Mouse (Mus musculus) neural tube, embryonic 14.5 days (tissue): ENCODE measurements at regions not wholly inside any gene's neighbourhood (a gene's known extent, or its start where the extent isn't known, plus 50 kb on each side); places are given as distances from the start of the nearest gene placed in this dataset.
A peak's percentile ranks its signal among the peaks of the same experiment; 100 is the strongest.

Experiments
- ATAC-seq: fragments of 200-750 bp; cut with Nextera tagmentation; 2 replicates; pipeline ENCODE4 v1.8.0; 2017; ENCODE audit warnings: low read depth, mild to moderate bottlenecking, moderate TSS enrichment, moderate library complexity
- H3K27ac ChIP-seq: fragments of 300-500 bp; sonication (generic); 2 replicates; pipeline ENCODE4 v1.5.1; 2014; ENCODE audit warnings: low read depth, mild to moderate bottlenecking, control low read depth, low read length, moderate library complexity, mixed read lengths
- H3K27me3 ChIP-seq: fragments of 300-500 bp; sonication (generic); 2 replicates; pipeline ENCODE4 v1.6.1; 2014; ENCODE audit warnings: low read length; ENCODE audit not compliant: control insufficient read depth, insufficient read depth
- H3K36me3 ChIP-seq: fragments of 300-500 bp; sonication (generic); 2 replicates; pipeline ENCODE4 v1.6.1; 2014; ENCODE audit warnings: low read length, mixed read lengths; ENCODE audit not compliant: control insufficient read depth, insufficient read depth
- H3K4me1 ChIP-seq: fragments of 300-500 bp; sonication (generic); 2 replicates; pipeline ENCODE4 v1.6.1; 2014; ENCODE audit warnings: low read length; ENCODE audit not compliant: control insufficient read depth, insufficient read depth
- H3K4me2 ChIP-seq: fragments of 300-500 bp; sonication (generic); 2 replicates; pipeline ENCODE4 v1.6.1; 2014; ENCODE audit warnings: mild to moderate bottlenecking, low read depth, low read length, control low read depth
- H3K4me3 ChIP-seq: fragments of 300-500 bp; sonication (generic); 2 replicates; pipeline ENCODE4 v1.5.1; 2014; ENCODE audit warnings: low read depth, low read length, control low read depth, mixed read lengths
- H3K9ac ChIP-seq: fragments of 300-500 bp; sonication (generic); replicated peaks from 2 replicates; pipeline ENCODE4 v1.6.1; 2014; ENCODE audit warnings: low read depth, mild to moderate bottlenecking, control low read depth, low read length, mixed read lengths
- H3K9me3 ChIP-seq: fragments of 300-500 bp; sonication (generic); 2 replicates; pipeline ENCODE4 v1.6.1; 2016; ENCODE audit warnings: low read length; ENCODE audit not compliant: control insufficient read depth
- WGBS: fragments of 180-500 bp; shearing (Covaris S2); extraction: QIAGEN DNeasy Blood & Tissue Kit; methylation state at CpG from one replicate; pipeline ENCODE4 v1.1.7; 2014; 5-methylcytosine and 5-hydroxymethylcytosine counted together

DNA sequence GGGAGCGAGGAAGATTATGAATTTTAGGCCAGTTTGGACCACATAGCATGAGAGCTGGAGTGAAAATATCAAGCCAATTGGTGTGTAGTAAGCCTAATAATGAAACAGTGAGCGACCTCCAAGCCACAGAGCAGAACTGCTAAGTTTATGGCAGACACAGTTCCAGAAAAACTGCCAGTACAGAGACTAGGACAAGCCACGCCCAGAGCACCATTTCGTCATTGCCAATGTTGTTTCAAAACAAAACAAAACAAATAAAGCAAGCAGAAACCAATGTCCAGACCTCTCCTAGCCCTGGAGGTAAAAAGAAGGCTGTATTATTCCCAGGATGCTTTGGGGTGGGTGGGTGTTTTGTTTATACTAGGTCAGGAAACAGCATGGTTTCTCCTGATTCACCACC is 90.7 kb upstream of the Nxt1 start:
- Histone ChIP-seq H3K36me3 (no peaks in the 10 kb centered on the region), H3K4me2 (no peak overlapping the region), H3K9ac (no peak overlapping the region), H3K9me3 (no peaks in the 10 kb centered on the region), H3K4me3 (no peak overlapping the region), H3K4me1 (no peaks in the 10 kb centered on the region), H3K27me3 (no peaks in the 10 kb centered on the region), H3K27ac (no peak overlapping the region)
- WGBS = 76% methylated on average over 4 of the region's 4 CpGs
- ATAC-seq = no peak

DNA sequence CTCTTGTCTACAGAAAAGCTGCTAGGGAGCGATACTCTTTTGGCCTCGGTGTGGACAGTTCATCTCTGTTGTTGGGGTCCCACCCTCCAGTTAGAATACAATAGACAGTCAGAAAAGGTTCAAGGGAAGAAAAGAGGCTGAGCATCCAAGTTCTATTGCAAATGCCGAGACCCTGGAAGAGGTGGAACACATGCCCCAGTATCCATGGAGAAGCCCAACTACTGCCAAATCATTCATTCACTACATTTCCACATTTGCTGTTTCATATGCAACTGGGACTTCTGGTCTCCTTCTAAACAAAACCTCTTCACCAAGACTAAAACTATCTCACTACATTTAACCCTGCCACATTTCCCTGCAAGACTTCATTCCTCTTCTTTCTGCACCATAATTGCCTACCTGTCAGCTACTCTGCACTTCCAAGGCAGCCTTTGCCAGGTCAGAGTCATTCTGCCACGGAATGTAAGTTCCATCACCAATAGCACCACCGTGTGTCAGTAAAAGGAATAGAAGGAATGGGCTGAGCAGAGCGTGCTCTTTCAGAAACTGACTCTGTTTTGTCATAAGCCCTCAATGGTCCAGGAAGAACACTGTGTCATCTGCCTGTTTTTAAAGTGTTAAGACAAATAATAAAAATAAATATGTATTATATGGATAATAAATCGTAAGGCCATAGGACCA is 92.0 kb upstream of the Nxt1 start:
- no peaks in the 10 kb centered on the region for H3K4me1 ChIP-seq
- WGBS = 33% methylated on average over 7 of the region's 7 CpGs
- peak; percentile 84 for ATAC-seq

DNA sequence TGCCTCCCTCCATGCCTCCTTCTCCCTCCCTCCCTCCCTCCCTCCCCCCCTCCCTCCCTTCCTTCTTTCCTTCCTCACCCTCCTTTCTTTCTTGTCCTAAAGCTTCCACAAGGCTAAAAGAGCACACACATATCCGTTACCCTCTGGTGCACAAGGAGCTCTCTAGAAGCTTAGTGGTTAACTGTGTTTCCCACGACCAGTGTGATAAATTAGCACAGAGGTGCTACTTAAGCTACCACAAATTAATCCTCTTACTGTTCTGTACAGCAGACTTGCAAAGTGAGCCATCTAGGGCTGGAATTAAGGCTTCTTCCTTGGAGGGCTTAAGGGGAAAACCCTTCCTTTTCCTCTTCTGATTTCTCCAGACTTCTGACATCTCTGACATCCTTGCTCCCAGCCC is 92.8 kb upstream of the Nxt1 start:
- Histone ChIP-seq H3K27me3 (no peaks in the 10 kb centered on the region), H3K36me3 (no peaks in the 10 kb centered on the region), H3K4me1 (no peaks in the 10 kb centered on the region), H3K4me2 (no peak overlapping the region), H3K9me3 (no peaks in the 10 kb centered on the region), H3K27ac (no peak overlapping the region), H3K9ac (no peak overlapping the region), H3K4me3 (no peak overlapping the region)
- WGBS = 40% methylated on average over 2 of the region's 2 CpGs
- ATAC-seq = no peak

More for the DNA sequence above, 92.0 kb upstream of the Nxt1 start:
- Histone ChIP-seq H3K9me3 (no peaks in the 10 kb centered on the region), H3K36me3 (no peaks in the 10 kb centered on the region), H3K9ac (no peak overlapping the region), H3K4me2 (no peak overlapping the region), H3K27me3 (no peaks in the 10 kb centered on the region), H3K4me3 (no peak overlapping the region), H3K27ac (no peak overlapping the region)

DNA sequence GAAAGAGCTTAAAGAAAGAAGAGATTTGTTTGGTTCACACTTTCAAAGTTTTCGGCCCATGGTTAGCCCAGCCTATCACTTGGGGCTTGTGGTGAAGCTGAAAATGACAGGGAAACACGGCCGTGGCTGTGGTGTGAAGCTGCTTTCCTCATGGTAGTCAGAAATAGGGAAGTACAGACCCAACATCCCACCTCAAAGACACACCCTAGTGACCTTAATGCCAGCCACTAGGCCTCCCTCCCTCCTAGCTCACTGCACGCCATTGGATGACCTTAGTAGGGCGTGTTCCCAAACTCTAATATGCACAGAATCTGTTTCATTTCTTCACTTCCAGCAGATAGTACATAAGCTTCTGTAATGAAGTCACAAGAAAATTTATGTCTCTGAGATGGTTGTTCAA is 93.4 kb upstream of the Nxt1 start:
- no peak overlapping the region for H3K9ac ChIP-seq
- H3K4me1 ChIP-seq = no peaks in the 10 kb centered on the region
- H3K4me2 ChIP-seq = no peak overlapping the region
- H3K4me3 ChIP-seq = no peak overlapping the region
- WGBS = 90% methylated on average over 5 of the region's 5 CpGs
- no peaks in the 10 kb centered on the region for H3K36me3 ChIP-seq
- no peaks in the 10 kb centered on the region for H3K9me3 ChIP-seq
- no peak overlapping the region for H3K27ac ChIP-seq
- ATAC-seq = no peak
- no peaks in the 10 kb centered on the region for H3K27me3 ChIP-seq

DNA sequence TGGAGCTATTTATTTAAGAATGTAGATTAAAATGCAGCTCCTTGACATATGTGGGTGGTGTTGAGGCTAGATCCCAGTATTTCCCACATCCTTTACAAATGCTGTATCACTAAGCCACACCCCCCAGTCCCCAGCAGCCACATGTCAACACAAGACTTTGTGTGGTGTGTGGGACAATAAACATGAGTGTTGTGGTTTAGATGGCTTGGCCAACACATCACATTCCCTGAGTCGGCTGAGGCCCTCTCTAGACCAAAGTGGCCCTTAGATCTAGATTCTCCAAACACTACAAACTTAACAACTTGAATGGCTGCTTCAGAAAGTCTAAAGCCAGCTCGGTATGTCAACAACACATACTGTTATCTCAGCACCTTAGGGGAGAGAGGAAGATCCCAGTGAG is 94.2 kb upstream of the Nxt1 start:
- Histone ChIP-seq H3K27ac (no peak overlapping the region), H3K4me3 (no peak overlapping the region), H3K4me1 (no peaks in the 10 kb centered on the region), H3K4me2 (no peak overlapping the region), H3K36me3 (no peaks in the 10 kb centered on the region), H3K9me3 (no peaks in the 10 kb centered on the region), H3K27me3 (no peaks in the 10 kb centered on the region), H3K9ac (no peak overlapping the region)
- WGBS = 84% methylated on average over 2 of the region's 2 CpGs
- ATAC-seq = no peak

DNA sequence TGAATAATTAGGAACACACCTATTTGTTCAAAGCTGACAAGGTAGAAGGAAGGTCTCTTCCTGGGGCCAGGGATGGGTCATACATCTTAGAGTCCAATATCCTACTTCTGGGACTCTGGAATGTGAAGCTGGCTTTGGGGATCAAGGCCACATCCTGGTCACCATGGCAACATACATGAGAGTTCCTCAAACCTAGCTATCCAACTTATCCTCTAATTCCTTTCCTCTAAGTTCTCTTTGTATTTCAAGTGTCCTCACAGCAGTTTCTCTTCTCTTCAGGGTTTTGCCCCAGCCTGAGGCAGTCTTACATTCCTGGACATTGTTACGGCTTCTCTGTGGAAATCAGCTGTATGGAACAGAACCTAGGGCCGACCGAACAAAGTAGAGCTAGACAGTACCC is 97.0 kb upstream of the Nxt1 start:
- Histone ChIP-seq H3K27ac (no peak overlapping the region), H3K4me1 (no peaks in the 10 kb centered on the region), H3K4me3 (no peak overlapping the region), H3K9me3 (no peaks in the 10 kb centered on the region), H3K27me3 (no peaks in the 10 kb centered on the region), H3K9ac (no peak overlapping the region), H3K4me2 (no peak overlapping the region), H3K36me3 (no peaks in the 10 kb centered on the region)
- ATAC-seq = no peak
- 76% methylated on average over 3 of the region's 3 CpGs for WGBS

DNA sequence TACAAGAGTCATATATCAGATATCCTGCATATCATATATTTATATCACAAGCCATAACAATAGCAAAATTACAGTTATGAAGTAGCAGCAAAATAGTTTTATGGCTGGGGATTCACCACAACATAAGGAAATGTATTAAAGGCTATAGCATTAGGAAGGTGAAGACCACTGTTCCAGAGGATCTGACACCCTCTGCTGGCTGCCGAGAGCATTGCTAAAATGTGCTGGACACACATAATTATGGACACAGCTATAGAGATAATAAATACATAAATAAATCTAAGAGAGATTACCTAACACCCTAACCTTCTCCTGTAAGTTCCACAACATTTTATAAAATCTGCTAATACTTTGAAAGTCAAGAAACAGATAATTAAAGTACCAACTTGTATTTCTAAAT is 100.2 kb upstream of the Nxt1 start:
- no peak overlapping the region for H3K27ac ChIP-seq
- H3K9ac ChIP-seq = no peak overlapping the region
- H3K9me3 ChIP-seq = no peaks in the 10 kb centered on the region
- no peak for ATAC-seq
- WGBS = 29% methylated on average over 1 of the region's 1 CpGs
- H3K4me3 ChIP-seq = no peak overlapping the region
- H3K4me2 ChIP-seq = no peak overlapping the region
- no peaks in the 10 kb centered on the region for H3K27me3 ChIP-seq
- no peaks in the 10 kb centered on the region for H3K4me1 ChIP-seq
- H3K36me3 ChIP-seq = no peaks in the 10 kb centered on the region

DNA sequence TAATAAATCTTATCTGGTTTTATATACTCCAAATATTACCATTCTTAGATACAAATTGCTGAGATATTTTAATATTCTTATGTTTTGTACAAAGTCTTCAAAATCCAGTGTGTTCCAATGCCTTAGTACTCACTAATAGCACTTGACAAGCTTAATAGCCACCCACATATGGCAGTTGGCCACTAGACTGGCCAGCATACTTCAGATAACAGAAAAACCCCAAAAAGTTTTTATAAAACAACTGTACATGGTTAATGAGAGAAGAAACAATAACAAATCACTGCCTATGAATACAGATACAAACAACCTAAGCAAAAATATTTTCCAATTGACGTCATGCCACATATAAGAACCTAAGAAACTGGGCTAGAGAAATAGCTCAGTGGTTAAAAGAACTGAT is 100.8 kb upstream of the Nxt1 start:
- Histone ChIP-seq H3K36me3 (no peaks in the 10 kb centered on the region), H3K27ac (no peak overlapping the region), H3K9me3 (no peaks in the 10 kb centered on the region), H3K27me3 (no peaks in the 10 kb centered on the region), H3K4me2 (no peak overlapping the region), H3K4me1 (no peaks in the 10 kb centered on the region), H3K9ac (no peak overlapping the region), H3K4me3 (no peak overlapping the region)
- 92% methylated on average over 1 of the region's 1 CpGs for WGBS
- ATAC-seq = no peak

DNA sequence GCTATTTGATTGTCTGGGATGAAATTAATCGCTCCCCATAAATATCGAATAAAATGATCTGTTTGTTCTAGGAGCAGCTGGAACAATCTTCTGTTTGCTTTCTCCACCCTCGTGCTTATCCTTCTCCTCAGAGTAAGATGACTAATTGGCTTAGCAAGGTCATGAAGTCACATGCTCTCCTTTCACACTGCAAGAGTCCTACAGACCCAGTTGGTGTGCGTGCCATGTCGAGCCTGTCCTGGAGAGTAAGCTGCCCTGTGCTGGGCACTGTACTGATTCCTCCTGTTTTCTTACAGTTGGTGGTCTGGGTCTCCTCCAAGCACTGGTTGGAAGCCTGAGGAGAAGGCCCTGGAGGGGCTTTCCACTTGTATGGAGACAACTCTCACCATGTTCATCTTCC is 101.4 kb upstream of the Nxt1 start:
- Histone ChIP-seq H3K27ac (no peak overlapping the region), H3K27me3 (no peaks in the 10 kb centered on the region), H3K4me2 (no peak overlapping the region), H3K9me3 (no peaks in the 10 kb centered on the region), H3K4me1 (no peaks in the 10 kb centered on the region), H3K9ac (no peak overlapping the region), H3K36me3 (no peaks in the 10 kb centered on the region), H3K4me3 (no peak overlapping the region)
- ATAC-seq = no peak
- WGBS = 87% methylated on average over 5 of the region's 5 CpGs
